Mouse (Mus musculus): ENCODE data around the gene Zfp383.

GRCm38 (mm10) chr7:29880056-29880455, 28.0 kb upstream of the Zfp383 start:
- no peak for TF ChIP-seq CTCF (IDR thresholded peaks at IDR 0.05; ENCODE audit: insufficient read depth, low read depth, low read length)
- no peak for TF ChIP-seq POLR2A (IDR thresholded peaks at IDR 0.05; ENCODE audit: insufficient read depth, low read depth, low read length)

All from olfactory bulb, adult 2 months (tissue).